In genomic region chr6:89288156-89288555, GRCm38 (mm10) we compare ENCODE assay signal across 18 mouse cellular contexts.
DNase-seq lines count a peak whose midpoint lies in the region; ATAC-seq lines count a peak whose summit lies in the region.
"Had no signal": no experiment of that assay in that cellular context is flagged by ENCODE, and none has a peak within 500 bp of the region (broad histone marks: within the 10 kb centered on the region; RNA-seq: fewer than 3 reads in every experiment).

No protein-coding gene starts in this region.

- H3K27me3 ChIP-seq in hindbrain, embryonic 12.5 days, result no peaks in the 10 kb centered on the region
- H3K27me3 ChIP-seq: heart, embryonic 13.5 days; limb, embryonic 15.5 days had no signal

- H3K4me2 ChIP-seq in hindbrain, embryonic 12.5 days (replicated peaks), result no peak overlapping the region
- H3K4me2 ChIP-seq: heart, embryonic 13.5 days; hindbrain, embryonic 14.5 days; limb, embryonic 15.5 days had no signal

- H3K9me3 ChIP-seq in hindbrain, embryonic 12.5 days (replicated peaks), result 0 out of 2 replicates have a peak, but pooled peaks cover 3% of the 10 kb centered on the region
- H3K9me3 ChIP-seq: limb, embryonic 15.5 days had no signal

- DNase-seq in A20 (ENCODE audit: low read depth, low spot score), result peak; percentile 89
- DNase-seq in B cell, adult 2 months, result peak; percentile 67 to 76
- DNase-seq in T-cell, adult 2 months (ENCODE audit: low spot score), result peak; percentile 55
- peak; percentile 79 to 81 for DNase-seq in spleen, postnatal 36 days (ENCODE audit: low spot score in 2 of 2)
- no peak for DNase-seq in right cerebral cortex, postnatal 25 days
- DNase-seq in ovary, postnatal 10 days (ENCODE audit: low spot score), result no peak
- DNase-seq: adrenal gland, adult 2 months; cerebellum, postnatal 10 days; gastrocnemius, postnatal 36 days; kidney, adult 18-20 months; lung, adult 18-20 months had no signal

- no peaks in the 10 kb centered on the region for H3K36me3 ChIP-seq in hindbrain, embryonic 12.5 days
- H3K36me3 ChIP-seq: heart, embryonic 13.5 days; limb, embryonic 15.5 days had no signal

- no peak overlapping the region for H3K9ac ChIP-seq in hindbrain, embryonic 12.5 days
- H3K9ac ChIP-seq: heart, embryonic 13.5 days; hindbrain, embryonic 14.5 days; limb, embryonic 15.5 days had no signal

- peaks cover 28% of the 10 kb centered on the region for H3K4me1 ChIP-seq in hindbrain, embryonic 12.5 days

- ATAC-seq in frontal cortex, adult (ENCODE audit: low TSS enrichment), result no peak
- ATAC-seq in hindbrain, embryonic 12.5 days (ENCODE audit: low FRiP score), result no peak
- ATAC-seq: forebrain, embryonic 16.5 days had no signal

- 29% methylated on average over 6 of the region's 6 CpGs for WGBS in hindbrain, embryonic 12.5 days

- no peak overlapping the region for H3K27ac ChIP-seq in hindbrain, embryonic 12.5 days
- H3K27ac ChIP-seq: heart, embryonic 13.5 days; hindbrain, embryonic 14.5 days; layer of hippocampus, adult 2 months; limb, embryonic 15.5 days had no signal

- no peak overlapping the region for H3K4me3 ChIP-seq in hindbrain, embryonic 12.5 days
- H3K4me3 ChIP-seq: heart, embryonic 13.5 days; layer of hippocampus, adult 2 months; limb, embryonic 15.5 days had no signal

Comparison
In these comparisons a context has a peak if more than half of its experiments do, and no peak if none do; other contexts are left out.
1. DNase-seq: peak in A20 (single experiment), B cell, adult 2 months (2 of 2), T-cell, adult 2 months (single experiment) and spleen, postnatal 36 days (2 of 2); none in right cerebral cortex, postnatal 25 days (single experiment) and ovary, postnatal 10 days (single experiment).